Comparison of ENCODE assay signal across 9 mouse cellular contexts in the genomic region with DNA sequence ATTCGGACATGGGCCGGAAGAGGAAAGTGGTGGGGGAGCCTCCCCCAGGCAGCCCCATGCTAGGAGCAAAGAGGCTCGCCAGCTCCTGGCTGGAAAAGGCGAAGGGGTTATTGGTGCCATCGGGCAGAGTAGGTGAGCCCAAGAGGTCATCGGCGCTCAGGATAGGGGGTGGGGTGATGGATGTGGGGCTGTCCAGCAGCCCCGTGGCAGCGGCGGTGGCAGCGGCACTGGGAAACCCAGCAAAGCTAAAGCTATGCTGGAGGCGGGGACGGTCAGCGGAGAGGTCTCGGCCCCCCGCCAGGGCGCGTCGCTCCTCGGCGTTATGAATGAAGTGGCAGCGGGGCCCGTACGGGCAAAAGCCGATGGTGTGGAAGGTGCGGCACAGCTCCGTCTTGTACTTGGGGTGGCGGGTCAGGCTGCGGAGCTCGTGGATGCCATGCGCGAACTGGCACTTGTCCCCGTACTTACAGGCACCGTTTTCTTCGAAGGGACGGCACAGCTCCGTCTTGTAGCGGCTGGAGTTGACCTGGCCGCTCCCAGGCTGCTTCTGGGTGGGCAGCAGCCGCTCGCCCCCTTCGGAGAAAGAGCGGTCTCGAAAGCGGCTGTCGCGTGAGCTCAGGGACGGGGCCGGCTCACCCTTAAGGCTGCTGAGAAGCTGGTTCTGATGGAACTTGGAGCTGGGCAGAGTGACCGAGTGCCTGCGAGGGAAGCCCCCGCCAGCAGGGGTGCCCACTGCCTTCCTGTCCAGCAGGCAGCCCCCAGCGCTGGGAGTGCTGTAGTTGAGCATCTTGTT. TPM values are rescaled to one million over a fixed set of nuclear protein-coding genes. Genes with fewer than 3 reads are reported as not detected.
DNase-seq lines count a peak whose midpoint lies in the region; ATAC-seq and TF ChIP-seq lines count a peak whose summit lies in the region.
"Had no signal": no experiment of that assay in that cellular context is flagged by ENCODE, and none has a peak within 500 bp of the region (broad histone marks: within the 10 kb centered on the region; RNA-seq: fewer than 3 reads in every experiment).

No protein-coding gene starts in this region.

- H3K27ac ChIP-seq in layer of hippocampus, adult 2 months: peak overlapping the region; percentile 78
- peak overlapping the region; percentile 47 for H3K27ac ChIP-seq in forebrain, embryonic 16.5 days (ENCODE audit: low read length)
- H3K27ac ChIP-seq in hindbrain, postnatal 0 days: peak overlapping the region; percentile 86
- H3K27ac ChIP-seq in liver, embryonic 13.5 days: peak overlapping the region; percentile 66
- H3K27ac ChIP-seq in neural tube, embryonic 11.5 days (ENCODE audit: low read depth, low read length): peak overlapping the region; percentile 85

- H3K4me2 ChIP-seq in forebrain, embryonic 16.5 days (ENCODE audit: low read length): peak overlapping the region; percentile 73
- H3K4me2 ChIP-seq in hindbrain, postnatal 0 days (ENCODE audit: low read depth, low read length): peak overlapping the region; percentile 98
- H3K4me2 ChIP-seq in liver, embryonic 13.5 days: peak overlapping the region; percentile 98
- peak overlapping the region; percentile 91 for H3K4me2 ChIP-seq in neural tube, embryonic 11.5 days (ENCODE audit: low read depth)

- ATAC-seq in forebrain, embryonic 16.5 days: 0 out of 2 replicates have a peak, but pooled peaks have one; percentile 2
- no peak for ATAC-seq in hindbrain, postnatal 0 days
- no peak for ATAC-seq in liver, embryonic 13.5 days (ENCODE audit: low read depth)
- no peak for ATAC-seq in neural tube, embryonic 11.5 days (ENCODE audit: insufficient read depth, low FRiP score, low TSS enrichment)
- ATAC-seq: Patski had no signal

- peak overlapping the region; percentile 56 for H3K4me3 ChIP-seq in layer of hippocampus, adult 2 months
- peak overlapping the region; percentile 72 for H3K4me3 ChIP-seq in forebrain, embryonic 16.5 days (replicated peaks; ENCODE audit: low read length)
- H3K4me3 ChIP-seq in hindbrain, postnatal 0 days (ENCODE audit: low read length): peak overlapping the region; percentile 79
- peak overlapping the region; percentile 82 for H3K4me3 ChIP-seq in liver, embryonic 13.5 days (replicated peaks)
- peak overlapping the region; percentile 91 for H3K4me3 ChIP-seq in neural tube, embryonic 11.5 days (ENCODE audit: low read depth, low read length)

- peak overlapping the region; percentile 71 for H3K9ac ChIP-seq in forebrain, embryonic 16.5 days (replicated peaks; ENCODE audit: low read depth, low read length)
- peak overlapping the region; percentile 87 for H3K9ac ChIP-seq in hindbrain, postnatal 0 days (replicated peaks; ENCODE audit: low read length)
- H3K9ac ChIP-seq in liver, embryonic 13.5 days: peak overlapping the region; percentile 92
- peak overlapping the region; percentile 94 for H3K9ac ChIP-seq in neural tube, embryonic 11.5 days (ENCODE audit: low read length)

- 2% methylated on average over 53 of the region's 53 CpGs for WGBS in forebrain, embryonic 16.5 days
- WGBS in hindbrain, postnatal 0 days: under 1% methylated on average over 52 of the region's 53 CpGs
- WGBS in liver, embryonic 13.5 days (ENCODE audit: insufficient replicate concordance): 65% methylated on average over 53 of the region's 53 CpGs
- under 1% methylated on average over 53 of the region's 53 CpGs for WGBS in neural tube, embryonic 11.5 days

- no peak for DNase-seq in layer of hippocampus, adult 2 months (ENCODE audit: low spot score in 2 of 2)
- no peak for DNase-seq in layer of hippocampus, adult 11-12 months (ENCODE audit: low spot score)
- DNase-seq in adrenal gland, postnatal 25 days: peak; percentile 57
- peak; percentile 42 for DNase-seq in hindbrain, postnatal 0 days (ENCODE audit: low spot score)
- no peak for DNase-seq in liver, embryonic 13.5 days
- DNase-seq in neural tube, embryonic 11.5 days (ENCODE audit: low spot score): peak; percentile 55
- DNase-seq in frontal cortex, postnatal 25 days (ENCODE audit: low spot score in 2 of 2): no peak

- peak; percentile 23 for TF ChIP-seq CTCF in layer of hippocampus, adult 2 months (conservative IDR thresholded peaks at IDR 0.05)
- peak; percentile 34; the same call in 1 of the 2 replicates for TF ChIP-seq CTCF in hindbrain, postnatal 0 days (IDR thresholded peaks at IDR 0.05; ENCODE audit: low read depth)

- H3K36me3 ChIP-seq in forebrain, embryonic 16.5 days (ENCODE audit: control insufficient read depth, insufficient read depth): no peaks in the 10 kb centered on the region
- H3K36me3 ChIP-seq in hindbrain, postnatal 0 days (ENCODE audit: insufficient read depth, low read length): no peaks in the 10 kb centered on the region
- peaks cover 30% of the 10 kb centered on the region for H3K36me3 ChIP-seq in liver, embryonic 13.5 days
- H3K36me3 ChIP-seq in neural tube, embryonic 11.5 days (ENCODE audit: control insufficient read depth, insufficient read depth, low read length): peaks cover 8% of the 10 kb centered on the region; the same call in 1 of the 2 replicates

- no peaks in the 10 kb centered on the region for H3K9me3 ChIP-seq in forebrain, embryonic 16.5 days (ENCODE audit: control insufficient read depth, low read length)
- H3K9me3 ChIP-seq in hindbrain, postnatal 0 days (ENCODE audit: low read length): no peaks in the 10 kb centered on the region
- H3K9me3 ChIP-seq in liver, embryonic 13.5 days (replicated peaks): no peaks in the 10 kb centered on the region
- H3K9me3 ChIP-seq in neural tube, embryonic 11.5 days (ENCODE audit: control insufficient read depth, low read length): no peaks in the 10 kb centered on the region

- H3K4me1 ChIP-seq in forebrain, embryonic 16.5 days (replicated peaks; ENCODE audit: control insufficient read depth, insufficient read depth, low read length): peaks cover 54% of the 10 kb centered on the region
- H3K4me1 ChIP-seq in hindbrain, postnatal 0 days (ENCODE audit: insufficient read depth, low read length): no peaks in the 10 kb centered on the region
- peaks cover 45% of the 10 kb centered on the region for H3K4me1 ChIP-seq in liver, embryonic 13.5 days (replicated peaks)
- peaks cover 10% of the 10 kb centered on the region for H3K4me1 ChIP-seq in neural tube, embryonic 11.5 days (ENCODE audit: control insufficient read depth, insufficient read depth, low read length)

- H3K27me3 ChIP-seq in forebrain, embryonic 16.5 days (replicated peaks; ENCODE audit: control insufficient read depth, insufficient read depth, low read length): peaks cover 17% of the 10 kb centered on the region; the same call in 1 of the 2 replicates
- H3K27me3 ChIP-seq in hindbrain, postnatal 0 days (ENCODE audit: insufficient read depth, low read length): peaks cover 7% of the 10 kb centered on the region; the same call in 1 of the 2 replicates
- no peaks in the 10 kb centered on the region for H3K27me3 ChIP-seq in liver, embryonic 13.5 days
- H3K27me3 ChIP-seq in neural tube, embryonic 11.5 days (ENCODE audit: control insufficient read depth, insufficient read depth, low read length): peaks cover 3% of the 10 kb centered on the region; the same call in 1 of the 2 replicates
- H3K27me3 ChIP-seq: Patski had no signal

RNA-seq across cellular contexts. Expression of a gene that starts 2.9 kb away (rescaled TPM):
- total RNA-seq in layer of hippocampus, adult 2 months (2021): 10 to 100 TPM; 35.2 to 39.4 TPM
- 225 TPM in 2 replicates for total RNA-seq in adrenal gland, postnatal 25 days (2021)
- 22.6 and 26.7 TPM in 2 replicates for polyA plus RNA-seq in forebrain, embryonic 16.5 days (2015; fragmentation: Nextera tagmentation; extraction: Ambion mirVana)
- 61.8 and 69.5 TPM in 2 replicates for total RNA-seq in hindbrain, postnatal 0 days (2014; rRNA removed)
- 64.6 and 65.9 TPM in 2 replicates for polyA plus RNA-seq in hindbrain, postnatal 0 days (2015; fragmentation: Nextera tagmentation; extraction: Ambion mirVana)
- polyA plus RNA-seq in liver, embryonic 13.5 days (2015; fragmentation: Nextera tagmentation; extraction: Ambion mirVana): 18.3 and 20.7 TPM in 2 replicates
- polyA plus RNA-seq in neural tube, embryonic 11.5 days (2014; fragmentation: Nextera tagmentation; extraction: Ambion mirVana): 135 and 139 TPM in 2 replicates

Comparison
In these comparisons a context has a peak if more than half of its experiments do, and no peak if none do; other contexts are left out.
1. DNase-seq: peak in adrenal gland, postnatal 25 days (single experiment), hindbrain, postnatal 0 days (single experiment) and neural tube, embryonic 11.5 days (single experiment); none in layer of hippocampus, adult 2 months (0 of 2), layer of hippocampus, adult 11-12 months (single experiment), liver, embryonic 13.5 days (single experiment) and frontal cortex, postnatal 25 days (0 of 2).
2. Peak in every context shown above with its lines, with median percentiles within 50 percentile points of each other: H3K27ac ChIP-seq, H3K4me3 ChIP-seq, H3K4me2 ChIP-seq and H3K9ac ChIP-seq.